Mouse (Mus musculus): ENCODE results near the gene S100a13. TPM values are rescaled to one million over a fixed set of nuclear protein-coding genes. Genes with fewer than 3 reads are reported as not detected.

S100a13 gene
- polyA plus RNA-seq, 1 experiment from 2014 or later: 45.8 TPM

- H3K9me3 ChIP-seq (ENCODE audit: control insufficient read depth, low read length): no peaks in the 10 kb centered on the region
- H3K4me3 ChIP-seq (ENCODE audit: low read depth, low read length): no peak overlapping the region
- WGBS: 74% methylated on average over 9 of the region's 9 CpGs
- no peaks in the 10 kb centered on the region for H3K36me3 ChIP-seq (ENCODE audit: control insufficient read depth, insufficient read depth, low read length)
- peaks cover 16% of the 10 kb centered on the region for H3K4me1 ChIP-seq (ENCODE audit: control insufficient read depth, insufficient read depth, low read length)
- peaks cover 6% of the 10 kb centered on the region; the same call in 1 of the 2 replicates for H3K27me3 ChIP-seq (replicated peaks; ENCODE audit: control insufficient read depth, insufficient read depth, low read length)
- H3K27ac ChIP-seq (replicated peaks; ENCODE audit: low read depth, low read length): no peak overlapping the region
- H3K4me2 ChIP-seq (ENCODE audit: low read depth, low read length): peak overlapping the region; percentile 5; the same call in 1 of the 2 replicates
- ATAC-seq (ENCODE audit: low read depth) (no peak), DNase-seq (ENCODE audit: low spot score) (no peak)
- no peak overlapping the region for H3K9ac ChIP-seq (ENCODE audit: low read depth, low read length)
These were observed 1.1 kb upstream of the S100a13 start for GRCm38 (mm10) chr3:90512948-90513642.

GRCm38 (mm10) chr3:90514691-90515090 lies 456 bp downstream of the S100a13 start:
- WGBS: 1% methylated on average over 10 of the region's 10 CpGs
- peaks cover 15% of the 10 kb centered on the region for H3K4me1 ChIP-seq (ENCODE audit: control insufficient read depth, insufficient read depth, low read length)
- DNase-seq (ENCODE audit: low spot score) (peak; percentile 88), ATAC-seq (ENCODE audit: low read depth) (peak; percentile 87)
- peaks cover 6% of the 10 kb centered on the region; the same call in 1 of the 2 replicates for H3K27me3 ChIP-seq (replicated peaks; ENCODE audit: control insufficient read depth, insufficient read depth, low read length)
- H3K4me3 ChIP-seq (ENCODE audit: low read depth, low read length): peak overlapping the region; percentile 42
- no peaks in the 10 kb centered on the region for H3K9me3 ChIP-seq (ENCODE audit: control insufficient read depth, low read length)
- H3K27ac ChIP-seq (replicated peaks; ENCODE audit: low read depth, low read length): no peak overlapping the region
- H3K4me2 ChIP-seq (ENCODE audit: low read depth, low read length): peak overlapping the region; percentile 62
- peak overlapping the region; percentile 57 for H3K9ac ChIP-seq (ENCODE audit: low read depth, low read length)
- H3K36me3 ChIP-seq (ENCODE audit: control insufficient read depth, insufficient read depth, low read length): no peaks in the 10 kb centered on the region

GRCm38 (mm10) chr3:90515242-90515641 lies 1.0 kb downstream of the S100a13 start:
- H3K36me3 ChIP-seq (ENCODE audit: control insufficient read depth, insufficient read depth, low read length): no peaks in the 10 kb centered on the region
- H3K27ac ChIP-seq (replicated peaks; ENCODE audit: low read depth, low read length): no peak overlapping the region
- 50% methylated on average over 1 of the region's 1 CpGs for WGBS
- peaks cover 6% of the 10 kb centered on the region; the same call in 1 of the 2 replicates for H3K27me3 ChIP-seq (replicated peaks; ENCODE audit: control insufficient read depth, insufficient read depth, low read length)
- H3K9me3 ChIP-seq (ENCODE audit: control insufficient read depth, low read length): no peaks in the 10 kb centered on the region
- H3K9ac ChIP-seq (ENCODE audit: low read depth, low read length): peak overlapping the region; percentile 57
- peaks cover 15% of the 10 kb centered on the region for H3K4me1 ChIP-seq (ENCODE audit: control insufficient read depth, insufficient read depth, low read length)
- peak overlapping the region; percentile 62 for H3K4me2 ChIP-seq (ENCODE audit: low read depth, low read length)
- peak overlapping the region; percentile 42 for H3K4me3 ChIP-seq (ENCODE audit: low read depth, low read length)
- ATAC-seq (ENCODE audit: low read depth): no peak
- DNase-seq (ENCODE audit: low spot score): no peak

- Histone ChIP-seq H3K4me3 (ENCODE audit: low read depth, low read length) (no peak overlapping the region), H3K4me2 (ENCODE audit: low read depth, low read length) (no peak overlapping the region), H3K27ac (replicated peaks; ENCODE audit: low read depth, low read length) (no peak overlapping the region), H3K4me1 (ENCODE audit: control insufficient read depth, insufficient read depth, low read length) (peaks cover 15% of the 10 kb centered on the region), H3K9ac (ENCODE audit: low read depth, low read length) (no peak overlapping the region), H3K9me3 (ENCODE audit: control insufficient read depth, low read length) (no peaks in the 10 kb centered on the region), H3K36me3 (ENCODE audit: control insufficient read depth, insufficient read depth, low read length) (no peaks in the 10 kb centered on the region), H3K27me3 (replicated peaks; ENCODE audit: control insufficient read depth, insufficient read depth, low read length) (peaks cover 6% of the 10 kb centered on the region; the same call in 1 of the 2 replicates)
- no peak for DNase-seq (ENCODE audit: low spot score)
- 88% methylated on average over 4 of the region's 4 CpGs for WGBS
- no peak for ATAC-seq (ENCODE audit: low read depth)
These were observed 1.6 kb downstream of the S100a13 start for GRCm38 (mm10) chr3:90515789-90516188.

- peaks cover 15% of the 10 kb centered on the region for H3K4me1 ChIP-seq (ENCODE audit: control insufficient read depth, insufficient read depth, low read length)
- no peak overlapping the region for H3K4me3 ChIP-seq (ENCODE audit: low read depth, low read length)
- no peak overlapping the region for H3K27ac ChIP-seq (replicated peaks; ENCODE audit: low read depth, low read length)
- no peak overlapping the region for H3K9ac ChIP-seq (ENCODE audit: low read depth, low read length)
- no peaks in the 10 kb centered on the region for H3K36me3 ChIP-seq (ENCODE audit: control insufficient read depth, insufficient read depth, low read length)
- no peak overlapping the region for H3K4me2 ChIP-seq (ENCODE audit: low read depth, low read length)
- peaks cover 6% of the 10 kb centered on the region; the same call in 1 of the 2 replicates for H3K27me3 ChIP-seq (replicated peaks; ENCODE audit: control insufficient read depth, insufficient read depth, low read length)
- WGBS: 86% methylated on average over 4 of the region's 4 CpGs
- H3K9me3 ChIP-seq (ENCODE audit: control insufficient read depth, low read length): no peaks in the 10 kb centered on the region
- ATAC-seq (ENCODE audit: low read depth) (no peak), DNase-seq (ENCODE audit: low spot score) (no peak)
These were observed 3.5 kb downstream of the S100a13 start for GRCm38 (mm10) chr3:90517711-90518110.

GRCm38 (mm10) chr3:90525421-90525820 lies 11.2 kb downstream of the S100a13 start:
- Histone ChIP-seq H3K27me3 (replicated peaks; ENCODE audit: control insufficient read depth, insufficient read depth, low read length) (no peaks in the 10 kb centered on the region), H3K9me3 (ENCODE audit: control insufficient read depth, low read length) (no peaks in the 10 kb centered on the region), H3K4me2 (ENCODE audit: low read depth, low read length) (no peak overlapping the region), H3K4me3 (ENCODE audit: low read depth, low read length) (no peak overlapping the region), H3K27ac (replicated peaks; ENCODE audit: low read depth, low read length) (peak overlapping the region; percentile 13; the same call in 1 of the 2 replicates), H3K36me3 (ENCODE audit: control insufficient read depth, insufficient read depth, low read length) (no peaks in the 10 kb centered on the region), H3K9ac (ENCODE audit: low read depth, low read length) (no peak overlapping the region), H3K4me1 (ENCODE audit: control insufficient read depth, insufficient read depth, low read length) (no peaks in the 10 kb centered on the region)
- ATAC-seq (ENCODE audit: low read depth) (no peak), DNase-seq (ENCODE audit: low spot score) (peak; percentile 85)
- WGBS: 59% methylated on average over 4 of the region's 4 CpGs

GRCm38 (mm10) chr3:90526076-90526475 lies 11.8 kb downstream of the S100a13 start:
- Histone ChIP-seq H3K9ac (ENCODE audit: low read depth, low read length) (no peak overlapping the region), H3K27ac (replicated peaks; ENCODE audit: low read depth, low read length) (peak overlapping the region; percentile 13; the same call in 1 of the 2 replicates), H3K4me1 (ENCODE audit: control insufficient read depth, insufficient read depth, low read length) (no peaks in the 10 kb centered on the region), H3K4me3 (ENCODE audit: low read depth, low read length) (no peak overlapping the region), H3K27me3 (replicated peaks; ENCODE audit: control insufficient read depth, insufficient read depth, low read length) (no peaks in the 10 kb centered on the region), H3K36me3 (ENCODE audit: control insufficient read depth, insufficient read depth, low read length) (no peaks in the 10 kb centered on the region), H3K9me3 (ENCODE audit: control insufficient read depth, low read length) (no peaks in the 10 kb centered on the region), H3K4me2 (ENCODE audit: low read depth, low read length) (no peak overlapping the region)
- WGBS: 62% methylated on average over 1 of the region's 2 CpGs
- ATAC-seq (ENCODE audit: low read depth) (peak; percentile 30), DNase-seq (ENCODE audit: low spot score) (no peak)

- no peaks in the 10 kb centered on the region for H3K36me3 ChIP-seq (ENCODE audit: control insufficient read depth, insufficient read depth, low read length)
- ATAC-seq (ENCODE audit: low read depth) (peak; percentile 92), DNase-seq (ENCODE audit: low spot score) (peak; percentile 83)
- 0 out of 2 replicates have a peak within 1 kb of the TSS, but pooled peaks have one; percentile 12 for H3K4me3 ChIP-seq (ENCODE audit: low read depth, low read length)
- H3K27ac ChIP-seq (replicated peaks; ENCODE audit: low read depth, low read length): peak within 1 kb of the TSS; percentile 13
- no peaks in the 10 kb centered on the region for H3K9me3 ChIP-seq (ENCODE audit: control insufficient read depth, low read length)
- no peak within 1 kb of the TSS for H3K9ac ChIP-seq (ENCODE audit: low read depth, low read length)
- H3K4me1 ChIP-seq (ENCODE audit: control insufficient read depth, insufficient read depth, low read length): no peaks in the 10 kb centered on the region
- H3K4me2 ChIP-seq (ENCODE audit: low read depth, low read length): peak within 1 kb of the TSS; percentile 13; the same call in 1 of the 2 replicates
- 61% methylated on average over 5 of the region's 5 CpGs for WGBS
- H3K27me3 ChIP-seq (replicated peaks; ENCODE audit: control insufficient read depth, insufficient read depth, low read length): no peaks in the 10 kb centered on the region
These were observed 12.3 kb downstream of the S100a13 start, which contains the start of gene S100a14 for GRCm38 (mm10) chr3:90526580-90526979. S100a14 (plus strand) TSS chr3:90526856.

Data from embryonic facial prominence, embryonic 14.5 days (tissue).